Comparison of ENCODE assay signal across 9 mouse cellular contexts in the genomic region with DNA sequence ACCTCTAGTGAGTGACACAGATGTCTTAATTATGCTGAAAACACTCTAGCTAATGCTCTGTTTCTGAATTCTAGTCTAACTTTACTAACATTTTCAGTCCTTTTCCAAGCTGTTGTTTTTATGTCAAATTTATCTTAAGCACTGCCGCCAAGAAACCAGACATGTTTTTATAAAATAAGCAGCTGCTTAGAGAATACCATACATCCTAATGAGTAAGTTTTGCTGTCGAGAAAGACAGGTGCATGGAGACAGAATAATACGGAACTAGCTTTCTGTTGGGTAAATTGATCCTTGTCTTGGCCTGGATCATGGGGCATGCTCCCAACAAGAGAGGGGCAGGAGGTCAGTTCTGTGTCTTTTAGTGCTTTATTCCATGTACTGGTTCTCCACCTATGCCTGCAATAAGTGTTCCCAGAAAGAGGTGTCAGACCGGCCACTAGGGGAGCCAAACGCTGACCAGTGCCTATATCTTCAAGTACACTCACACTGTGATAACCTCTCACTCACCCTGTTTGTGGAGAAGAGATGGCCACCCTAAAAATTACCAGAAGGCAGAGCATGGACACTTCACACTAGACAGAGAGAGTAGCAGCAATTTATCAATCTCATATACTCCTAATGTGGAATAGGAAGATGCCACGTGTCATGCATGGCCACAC.
A peak's percentile ranks its signal among the peaks of the same experiment; 100 is the strongest.
DNase-seq lines count a peak whose midpoint lies in the region; ATAC-seq lines count a peak whose summit lies in the region.
"Had no signal": no experiment of that assay in that cellular context is flagged by ENCODE, and none has a peak within 500 bp of the region (broad histone marks: within the 10 kb centered on the region; RNA-seq: fewer than 3 reads in every experiment).

No protein-coding gene starts in this region.

- H3K4me1 ChIP-seq in midbrain, embryonic 10.5 days = no peaks in the 10 kb centered on the region
- H3K4me1 ChIP-seq in midbrain, embryonic 15.5 days = no peaks in the 10 kb centered on the region

- no peak for ATAC-seq in cerebellum, adult (ENCODE audit: insufficient number of reproducible peaks, low FRiP score, low TSS enrichment)
- ATAC-seq in midbrain, embryonic 15.5 days (replicated peaks) = no peak

- no peak overlapping the region for H3K9ac ChIP-seq in midbrain, embryonic 15.5 days

- H3K4me3 ChIP-seq in midbrain, embryonic 10.5 days = no peak overlapping the region
- H3K4me3 ChIP-seq in midbrain, embryonic 15.5 days = no peak overlapping the region

- H3K36me3 ChIP-seq in midbrain, embryonic 10.5 days = no peaks in the 10 kb centered on the region
- H3K36me3 ChIP-seq in midbrain, embryonic 15.5 days (replicated peaks) = no peaks in the 10 kb centered on the region
- H3K36me3 ChIP-seq: G1E had no signal

- H3K27ac ChIP-seq in midbrain, embryonic 10.5 days (replicated peaks) = no peak overlapping the region
- H3K27ac ChIP-seq in midbrain, embryonic 15.5 days = no peak overlapping the region

- no peak overlapping the region for H3K4me2 ChIP-seq in midbrain, embryonic 15.5 days

- peak; percentile 42 to 49 for DNase-seq in cerebellum, postnatal 10 days
- peak; percentile 24 for DNase-seq in midbrain, embryonic 10.5 days (ENCODE audit: low spot score)
- peak; percentile 38 for DNase-seq in embryo, embryonic 10 days (ENCODE audit: low spot score)
- peak; percentile 3 to 4 for DNase-seq in layer of hippocampus, adult 8-10 months (ENCODE audit: low spot score in 2 of 2)
- peak; percentile 21 for DNase-seq in retina, postnatal 1 day
- DNase-seq in urinary bladder, postnatal 25 days (ENCODE audit: low spot score) = no peak

- 60% methylated on average over 6 of the region's 6 CpGs for WGBS in midbrain, embryonic 10.5 days
- WGBS in midbrain, embryonic 15.5 days = 63% methylated on average over 6 of the region's 6 CpGs

- H3K27me3 ChIP-seq in midbrain, embryonic 10.5 days (ENCODE audit: low read depth, poor library complexity, severe bottlenecking) = no peaks in the 10 kb centered on the region
- no peaks in the 10 kb centered on the region for H3K27me3 ChIP-seq in midbrain, embryonic 15.5 days (replicated peaks)

- no peaks in the 10 kb centered on the region for H3K9me3 ChIP-seq in midbrain, embryonic 10.5 days (replicated peaks)
- H3K9me3 ChIP-seq in midbrain, embryonic 15.5 days = no peaks in the 10 kb centered on the region
- H3K9me3 ChIP-seq: G1E had no signal
